Mouse (Mus musculus) intestine, embryonic 16.5 days (tissue): ENCODE measurements around the gene Upk3bl. TPM values are rescaled to one million over a fixed set of nuclear protein-coding genes. Genes with fewer than 3 reads are reported as not detected.

Experiments used
- ATAC-seq: fragments of 200-750 bp; cut with Nextera tagmentation; 2 replicates; pipeline ENCODE4 v1.8.0; 2017; ENCODE audit warnings: moderate TSS enrichment, moderate library complexity
- H3K27ac ChIP-seq: fragments of 300-500 bp; sonication (generic); 2 replicates; pipeline ENCODE4 v1.5.1; 2014; ENCODE audit warnings: mild to moderate bottlenecking, low read length
- H3K27me3 ChIP-seq: fragments of 300-500 bp; sonication (generic); replicated peaks from 2 replicates; pipeline ENCODE4 v1.6.1; 2014; ENCODE audit warnings: low read length, control low read depth, mixed read lengths; ENCODE audit not compliant: control insufficient read depth, insufficient read depth
- H3K36me3 ChIP-seq: fragments of 300-500 bp; sonication (generic); 2 replicates; pipeline ENCODE4 v1.6.1; 2014; ENCODE audit warnings: low read length, control low read depth; ENCODE audit not compliant: control insufficient read depth, insufficient read depth
- H3K4me1 ChIP-seq: fragments of 300-500 bp; sonication (generic); 2 replicates; pipeline ENCODE4 v1.6.1; 2014; ENCODE audit warnings: low read length, control low read depth, mixed read lengths; ENCODE audit not compliant: control insufficient read depth, insufficient read depth
- H3K4me2 ChIP-seq: fragments of 300-500 bp; sonication (generic); 2 replicates; pipeline ENCODE4 v1.6.1; 2014; ENCODE audit warnings: low read depth, low read length, control low read depth
- H3K4me3 ChIP-seq: fragments of 300-500 bp; sonication (generic); 2 replicates; pipeline ENCODE4 v1.5.1; 2014; ENCODE audit warnings: mild to moderate bottlenecking, low read length
- H3K9ac ChIP-seq: fragments of 300-500 bp; sonication (generic); 2 replicates; pipeline ENCODE4 v1.6.1; 2014; ENCODE audit warnings: low read depth, low read length
- H3K9me3 ChIP-seq: fragments of 300-500 bp; sonication (generic); 2 replicates; pipeline ENCODE4 v1.6.1; 2016; ENCODE audit warnings: low read length, control low read depth; ENCODE audit not compliant: control insufficient read depth
- WGBS: fragments of 180-500 bp; shearing (Covaris S2); extraction: QIAGEN DNeasy Blood & Tissue Kit; methylation state at CpG from one replicate; pipeline ENCODE4 v1.1.7; 2014; 5-methylcytosine and 5-hydroxymethylcytosine counted together
- polyA plus RNA-seq: library from polyadenylated mRNA; unstranded; fragments of >200 nt; fragmentation: Nextera tagmentation; extraction: Ambion mirVana; gene quantifications from 2 replicates; pipeline ENCODE4 v1.2.1, GENCODE M21; 2015

Upk3bl gene
- 0.82 and 2.3 TPM in 2 replicates for polyA plus RNA-seq

GRCm38 (mm10) chr5:136054301-136055077 is at the start of gene Upk3bl:
Gene Upk3bl, plus strand, starts transcription at chr5:136054492.
- WGBS: 79% methylated on average over 11 of the region's 11 CpGs
- Histone ChIP-seq H3K4me1 (peaks cover 17% of the 10 kb centered on the region), H3K36me3 (no peaks in the 10 kb centered on the region), H3K4me3 (no peak within 1 kb of the TSS), H3K4me2 (no peak within 1 kb of the TSS), H3K9me3 (no peaks in the 10 kb centered on the region), H3K27me3 (no peaks in the 10 kb centered on the region), H3K27ac (no peak within 1 kb of the TSS), H3K9ac (no peak within 1 kb of the TSS)
- ATAC-seq: no peak

GRCm38 (mm10) chr5:136004537-136004936 is 49.8 kb upstream of the Upk3bl start:
- Histone ChIP-seq H3K4me1 (0 out of 2 replicates have a peak, but pooled peaks cover 2% of the 10 kb centered on the region), H3K27ac (no peak overlapping the region), H3K9me3 (no peaks in the 10 kb centered on the region), H3K4me2 (no peak overlapping the region), H3K4me3 (no peak overlapping the region), H3K36me3 (0 out of 2 replicates have a peak, but pooled peaks cover 6% of the 10 kb centered on the region), H3K9ac (no peak overlapping the region), H3K27me3 (no peaks in the 10 kb centered on the region)
- 78% methylated on average over 4 of the region's 4 CpGs for WGBS
- no peak for ATAC-seq

GRCm38 (mm10) chr5:136007745-136008144 is 46.5 kb upstream of the Upk3bl start:
- no peak overlapping the region for H3K4me3 ChIP-seq
- H3K9me3 ChIP-seq: no peaks in the 10 kb centered on the region
- H3K4me1 ChIP-seq: no peaks in the 10 kb centered on the region
- WGBS: 73% methylated on average over 7 of the region's 7 CpGs
- no peak overlapping the region for H3K9ac ChIP-seq
- no peak for ATAC-seq
- no peak overlapping the region for H3K4me2 ChIP-seq
- H3K27ac ChIP-seq: no peak overlapping the region
- H3K36me3 ChIP-seq: peaks cover 9% of the 10 kb centered on the region; the same call in 1 of the 2 replicates
- H3K27me3 ChIP-seq: no peaks in the 10 kb centered on the region

- peaks cover 9% of the 10 kb centered on the region; the same call in 1 of the 2 replicates for H3K36me3 ChIP-seq
- WGBS: 85% methylated on average over 10 of the region's 10 CpGs
- H3K4me1 ChIP-seq: peaks cover 4% of the 10 kb centered on the region; the same call in 1 of the 2 replicates
- no peak for ATAC-seq
- H3K4me2 ChIP-seq: no peak overlapping the region
- no peak overlapping the region for H3K27ac ChIP-seq
- H3K9me3 ChIP-seq: no peaks in the 10 kb centered on the region
- 0 out of 2 replicates have a peak overlapping the region, but pooled peaks have one; percentile 11 for H3K9ac ChIP-seq
- no peaks in the 10 kb centered on the region for H3K27me3 ChIP-seq
- H3K4me3 ChIP-seq: no peak overlapping the region
These were observed 39.4 kb upstream of the Upk3bl start for GRCm38 (mm10) chr5:136014877-136015276.

DNA sequence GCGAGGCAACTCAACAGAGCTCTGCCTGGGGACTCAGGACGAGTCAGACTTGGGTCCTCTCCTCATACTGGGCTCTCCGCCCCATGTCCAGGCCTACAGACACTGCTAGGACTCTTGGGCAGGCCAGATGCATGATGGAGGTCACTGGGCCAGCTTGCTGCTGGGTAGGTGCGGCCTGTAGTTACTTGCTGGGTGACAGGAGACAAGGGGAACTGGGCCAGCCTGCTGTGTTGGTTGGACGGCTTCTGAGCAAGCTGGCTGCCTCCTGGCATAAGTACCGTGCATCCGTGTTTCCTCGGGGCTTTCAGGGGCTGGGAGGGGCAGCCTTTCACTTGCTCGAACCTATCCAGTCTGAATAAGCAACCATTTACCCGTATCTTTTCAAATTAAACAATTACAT is 38.7 kb upstream of the Upk3bl start:
- no peaks in the 10 kb centered on the region for H3K9me3 ChIP-seq
- 76% methylated on average over 10 of the region's 10 CpGs for WGBS
- H3K4me2 ChIP-seq: no peak overlapping the region
- no peak overlapping the region for H3K4me3 ChIP-seq
- H3K27ac ChIP-seq: no peak overlapping the region
- peaks cover 6% of the 10 kb centered on the region; the same call in 1 of the 2 replicates for H3K4me1 ChIP-seq
- 0 out of 2 replicates have a peak overlapping the region, but pooled peaks have one; percentile 37 for H3K9ac ChIP-seq
- 0 out of 2 replicates have a peak, but pooled peaks have one; percentile 21 for ATAC-seq
- no peaks in the 10 kb centered on the region for H3K27me3 ChIP-seq
- peaks cover 7% of the 10 kb centered on the region; the same call in 1 of the 2 replicates for H3K36me3 ChIP-seq

DNA sequence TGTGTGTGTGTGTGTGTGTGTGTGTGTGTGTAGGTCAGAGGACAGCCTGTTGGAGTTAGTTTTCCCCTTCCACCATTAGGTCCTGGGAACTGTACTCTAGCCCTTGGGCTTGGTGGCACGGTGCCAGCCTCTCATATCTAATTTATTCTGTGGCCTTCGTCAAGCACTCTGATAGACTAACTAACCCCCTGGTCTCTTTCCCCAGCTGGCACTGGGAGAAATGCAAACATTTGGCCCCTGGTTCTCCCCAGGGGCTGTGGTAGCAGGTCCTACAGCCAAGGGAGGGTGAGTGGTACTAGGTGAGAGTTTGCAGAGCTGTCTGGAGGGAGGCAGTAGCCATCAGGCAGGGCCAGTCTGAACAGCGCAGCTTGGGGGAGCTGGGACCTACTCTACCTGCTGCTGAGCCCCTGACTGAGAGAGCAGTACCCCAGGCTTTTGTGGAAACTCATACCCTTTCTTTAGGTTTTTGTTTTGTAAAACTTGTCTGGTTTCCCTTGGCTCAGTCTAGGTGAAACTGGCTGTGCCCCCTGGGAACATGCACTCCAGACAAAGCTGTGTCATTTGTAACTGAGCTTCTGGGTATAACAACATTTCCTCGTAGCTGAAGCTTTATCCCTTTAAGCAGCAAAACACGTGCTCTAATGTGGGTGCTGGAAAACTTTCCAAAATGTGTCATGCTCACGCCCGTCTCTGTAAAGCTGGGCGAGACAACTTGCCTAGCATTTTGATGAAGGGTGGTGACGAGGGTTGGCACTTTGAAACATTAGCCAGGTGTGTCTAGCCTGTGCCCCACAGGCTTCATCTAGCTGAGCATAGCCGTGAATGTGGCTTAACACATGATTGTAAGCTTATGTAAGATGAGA is 38.0 kb upstream of the Upk3bl start:
- H3K4me1 ChIP-seq: peaks cover 6% of the 10 kb centered on the region; the same call in 1 of the 2 replicates
- no peaks in the 10 kb centered on the region for H3K9me3 ChIP-seq
- H3K9ac ChIP-seq: 0 out of 2 replicates have a peak overlapping the region, but pooled peaks have one; percentile 31
- H3K4me3 ChIP-seq: no peak overlapping the region
- H3K27ac ChIP-seq: no peak overlapping the region; the same call in 1 of the 2 replicates
- peak; percentile 60 for ATAC-seq
- no peak overlapping the region for H3K4me2 ChIP-seq
- H3K36me3 ChIP-seq: peaks cover 6% of the 10 kb centered on the region; the same call in 1 of the 2 replicates
- H3K27me3 ChIP-seq: no peaks in the 10 kb centered on the region
- 75% methylated on average over 10 of the region's 10 CpGs for WGBS

GRCm38 (mm10) chr5:136017262-136017661 is 37.0 kb upstream of the Upk3bl start:
- 86% methylated on average over 6 of the region's 6 CpGs for WGBS
- Histone ChIP-seq H3K9me3 (no peaks in the 10 kb centered on the region), H3K9ac (no peak overlapping the region), H3K27ac (no peak overlapping the region), H3K4me2 (no peak overlapping the region), H3K36me3 (no peaks in the 10 kb centered on the region; the same call in 1 of the 2 replicates), H3K27me3 (no peaks in the 10 kb centered on the region), H3K4me3 (no peak overlapping the region), H3K4me1 (peaks cover 6% of the 10 kb centered on the region; the same call in 1 of the 2 replicates)
- no peak for ATAC-seq

DNA sequence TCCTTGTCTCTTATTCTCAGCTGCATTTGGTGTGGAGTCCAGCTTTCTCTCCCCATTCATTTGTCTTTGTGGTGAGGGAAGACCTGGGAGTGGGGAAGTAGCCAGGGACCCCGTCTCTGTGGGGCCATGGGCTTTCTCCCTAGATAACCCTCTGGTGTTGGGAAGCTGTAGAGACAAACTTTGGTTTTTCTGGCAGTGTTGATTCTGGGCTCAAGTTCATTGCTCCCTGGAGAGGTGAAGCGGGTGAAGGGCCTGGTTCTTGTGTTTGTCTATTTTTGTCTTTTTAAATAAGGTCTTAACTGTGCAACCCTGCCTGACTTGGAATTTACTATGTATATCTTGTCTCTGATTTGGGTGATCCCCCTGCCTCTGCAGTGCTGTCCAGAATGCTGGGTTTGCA is 35.6 kb upstream of the Upk3bl start:
- Histone ChIP-seq H3K4me2 (no peak overlapping the region), H3K36me3 (no peaks in the 10 kb centered on the region; the same call in 1 of the 2 replicates), H3K9me3 (no peaks in the 10 kb centered on the region), H3K4me1 (peaks cover 6% of the 10 kb centered on the region; the same call in 1 of the 2 replicates), H3K27ac (no peak overlapping the region), H3K9ac (no peak overlapping the region), H3K27me3 (no peaks in the 10 kb centered on the region), H3K4me3 (no peak overlapping the region)
- WGBS: 81% methylated on average over 2 of the region's 2 CpGs
- ATAC-seq: no peak

DNA sequence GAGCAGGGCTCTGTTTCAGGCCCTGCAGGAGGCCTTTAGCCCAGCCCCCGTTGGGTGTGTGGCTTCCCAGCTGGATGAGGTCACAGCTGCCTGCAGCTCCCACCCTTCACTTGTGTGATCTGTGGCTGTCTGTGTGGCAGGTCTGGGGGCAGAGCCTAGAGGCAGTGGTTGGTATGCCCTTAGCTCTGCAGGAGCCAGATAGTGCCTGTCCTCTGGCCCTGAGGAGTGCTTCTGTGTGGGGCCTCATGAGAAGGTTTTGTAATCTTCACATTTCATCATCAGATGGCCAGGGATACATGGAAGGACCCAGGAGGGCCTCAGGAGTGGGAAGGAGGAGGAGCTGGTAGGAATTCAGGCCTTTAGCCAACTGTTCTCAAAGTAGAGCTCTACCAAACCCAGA is 34.4 kb upstream of the Upk3bl start:
- no peak overlapping the region for H3K9ac ChIP-seq
- no peak overlapping the region for H3K4me3 ChIP-seq
- H3K4me2 ChIP-seq: no peak overlapping the region
- H3K9me3 ChIP-seq: no peaks in the 10 kb centered on the region
- WGBS: 38% methylated on average over 1 of the region's 1 CpGs
- 0 out of 2 replicates have a peak overlapping the region, but pooled peaks have one; percentile 4 for H3K27ac ChIP-seq
- H3K4me1 ChIP-seq: peaks cover 6% of the 10 kb centered on the region; the same call in 1 of the 2 replicates
- no peaks in the 10 kb centered on the region for H3K27me3 ChIP-seq
- peak; percentile 24; the same call in 1 of the 2 replicates for ATAC-seq
- no peaks in the 10 kb centered on the region; the same call in 1 of the 2 replicates for H3K36me3 ChIP-seq
